Mouse (Mus musculus): Measurements from ENCODE around the gene Grik1.

GRCm38 (mm10) chr16:87930519-87930918 is 359.5 kb downstream of the Grik1 start:
- no peak for TF ChIP-seq MYOG (IDR thresholded peaks at IDR 0.05; ENCODE audit: control insufficient read depth, extremely low read depth, insufficient read length)
- TF ChIP-seq CTCF (IDR thresholded peaks at IDR 0.05; ENCODE audit: control insufficient read depth, insufficient read depth, insufficient read length) = no peak
- no peak for TF ChIP-seq CEBPB (IDR thresholded peaks at IDR 0.05; ENCODE audit: low read depth)
- TF ChIP-seq USF1 (IDR thresholded peaks at IDR 0.05; ENCODE audit: low read depth) = no peak
- no peak for TF ChIP-seq MAX (IDR thresholded peaks at IDR 0.05)
